Mouse (Mus musculus): ENCODE results near the gene Hist1h3f.

DNA sequence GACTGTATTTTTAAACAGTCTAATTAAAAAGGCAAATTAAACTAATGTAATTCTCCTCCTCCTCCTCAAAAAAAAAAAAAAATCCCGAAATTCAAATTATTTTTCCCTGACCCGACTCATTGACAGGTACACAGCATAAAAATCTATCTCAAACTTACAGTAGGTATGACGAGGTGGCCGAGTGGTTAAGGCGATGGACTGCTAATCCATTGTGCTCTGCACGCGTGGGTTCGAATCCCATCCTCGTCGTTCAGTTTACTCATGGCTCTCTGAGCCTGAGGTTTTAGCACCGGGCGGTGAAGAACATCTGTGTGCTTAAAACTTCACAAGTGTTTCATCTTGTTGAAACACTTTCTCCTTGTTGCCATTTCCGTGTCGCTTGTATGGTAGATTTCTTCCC, 22.1 kb upstream of the Hist1h3f start:
- TF ChIP-seq EP300 (IDR thresholded peaks at IDR 0.05; ENCODE audit: low read depth) (no peak), CTCF (IDR thresholded peaks at IDR 0.05; ENCODE audit: low read depth) (no peak)
